In the genomic region with DNA sequence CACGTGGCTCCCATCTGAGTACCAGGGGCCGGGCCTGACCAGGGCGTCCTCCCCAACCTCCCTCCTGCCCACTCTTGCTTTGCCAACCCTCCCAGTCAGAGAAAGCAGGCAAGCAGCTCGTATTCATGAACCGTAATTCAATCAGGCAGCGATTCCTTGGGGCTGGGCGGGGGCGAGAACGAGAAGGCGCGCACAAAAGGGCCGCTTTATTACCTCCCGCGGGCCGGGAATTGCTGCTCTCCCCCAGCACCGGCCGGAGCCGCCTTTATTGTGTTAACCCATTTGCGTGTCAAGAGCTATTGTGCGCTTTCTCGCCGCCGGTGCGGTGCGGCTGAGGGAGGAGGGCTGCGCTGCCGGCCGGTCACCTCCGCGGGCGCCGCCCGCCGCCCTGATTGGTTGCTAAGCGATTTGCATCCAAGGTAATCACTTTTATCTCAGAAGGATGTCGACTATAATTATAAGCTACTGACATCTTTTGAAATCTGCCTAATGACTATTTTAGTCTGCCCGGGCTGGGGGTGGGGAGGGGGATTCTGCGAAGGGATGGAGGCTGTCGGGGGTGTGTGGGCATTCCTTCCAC, we compare ENCODE assay signal across 8 mouse cellular contexts. TPM values are rescaled to one million over a fixed set of nuclear protein-coding genes. Genes with fewer than 3 reads are reported as not detected.
A peak's percentile ranks its signal among the peaks of the same experiment; 100 is the strongest.
DNase-seq lines count a peak whose midpoint lies in the region; ATAC-seq lines count a peak whose summit lies in the region.

No protein-coding gene starts in this region.

- DNase-seq in kidney, adult 18-20 months, result no peak
- peak; percentile 89 for DNase-seq in embryo, embryonic 11 days
- DNase-seq in intestine, embryonic 14.5 days (ENCODE audit: low spot score), result no peak
- DNase-seq in neural tube, embryonic 10.5 days (ENCODE audit: extremely low spot score, low spot score), result peak; percentile 77
- DNase-seq in natural killer cell, adult 2 months (ENCODE audit: low spot score in 2 of 2), result no peak
- no peak for DNase-seq in thymus, postnatal 10 days (ENCODE audit: low spot score in 2 of 2)

- H3K4me3 ChIP-seq in kidney, embryonic 16.5 days (ENCODE audit: low read length), result peak overlapping the region; percentile 50
- peak overlapping the region; percentile 35 for H3K4me3 ChIP-seq in intestine, embryonic 14.5 days (ENCODE audit: low read depth, low read length)

- no peaks in the 10 kb centered on the region for H3K9me3 ChIP-seq in kidney, embryonic 16.5 days (ENCODE audit: low read length)
- no peaks in the 10 kb centered on the region for H3K9me3 ChIP-seq in intestine, embryonic 14.5 days (ENCODE audit: control insufficient read depth, low read length)

- H3K9ac ChIP-seq in kidney, embryonic 16.5 days (replicated peaks; ENCODE audit: low read length), result peak overlapping the region; percentile 54
- H3K9ac ChIP-seq in intestine, embryonic 14.5 days (ENCODE audit: low read length), result peak overlapping the region; percentile 5; the same call in 1 of the 2 replicates

- peaks cover 77% of the 10 kb centered on the region for H3K4me1 ChIP-seq in kidney, embryonic 16.5 days (ENCODE audit: insufficient read depth, low read length)
- peaks cover 59% of the 10 kb centered on the region for H3K4me1 ChIP-seq in intestine, embryonic 14.5 days (replicated peaks; ENCODE audit: control insufficient read depth, insufficient read depth, low read length)

- ATAC-seq in kidney, embryonic 16.5 days (ENCODE audit: low FRiP score, low TSS enrichment), result no peak
- ATAC-seq in intestine, embryonic 14.5 days (replicated peaks; ENCODE audit: low FRiP score, low TSS enrichment, low read depth), result no peak
- ATAC-seq in inflammation-experienced regulatory T-cells, adult 6 months, result no peak

- H3K27ac ChIP-seq in kidney, embryonic 16.5 days (ENCODE audit: low read length), result peak overlapping the region; percentile 11
- H3K27ac ChIP-seq in intestine, embryonic 14.5 days (ENCODE audit: low read depth), result no peak overlapping the region

- peak overlapping the region; percentile 70 for H3K4me2 ChIP-seq in kidney, embryonic 16.5 days (replicated peaks; ENCODE audit: low read depth, low read length)
- H3K4me2 ChIP-seq in intestine, embryonic 14.5 days (ENCODE audit: low read length), result peak overlapping the region; percentile 60

- H3K27me3 ChIP-seq in kidney, embryonic 16.5 days (ENCODE audit: insufficient read depth, low read length), result peaks cover 3% of the 10 kb centered on the region; the same call in 1 of the 2 replicates
- peaks cover 9% of the 10 kb centered on the region; the same call in 1 of the 2 replicates for H3K27me3 ChIP-seq in intestine, embryonic 14.5 days (replicated peaks; ENCODE audit: control insufficient read depth, insufficient read depth, low read length)

- WGBS in kidney, embryonic 16.5 days, result 2% methylated on average over 39 of the region's 39 CpGs
- WGBS in intestine, embryonic 14.5 days, result 3% methylated on average over 39 of the region's 39 CpGs

- no peaks in the 10 kb centered on the region for H3K36me3 ChIP-seq in kidney, embryonic 16.5 days (ENCODE audit: insufficient read depth, low read length)
- no peaks in the 10 kb centered on the region for H3K36me3 ChIP-seq in intestine, embryonic 14.5 days (ENCODE audit: control insufficient read depth, insufficient read depth, low read length)

RNA-seq across cellular contexts. Expression of gene Fam222a, which starts 3.7 kb away (rescaled TPM):
- polyA plus RNA-seq in kidney, embryonic 16.5 days (2015; fragmentation: Nextera tagmentation; extraction: Ambion mirVana), result 4.1 and 4.5 TPM in 2 replicates
- 4.9 and 7.1 TPM in 2 replicates for polyA plus RNA-seq in intestine, embryonic 14.5 days (2014; fragmentation: Nextera tagmentation; extraction: Ambion mirVana)
- not detected for polyA plus RNA-seq in inflammation-experienced regulatory T-cells, adult 6 months (2017; shearing (Covaris generic))

Comparison
In these comparisons a context has a peak if more than half of its experiments do, and no peak if none do; other contexts are left out.
1. DNase-seq: peak in embryo, embryonic 11 days (single experiment) and neural tube, embryonic 10.5 days (single experiment); none in kidney, adult 18-20 months (single experiment), intestine, embryonic 14.5 days (single experiment), natural killer cell, adult 2 months (0 of 2) and thymus, postnatal 10 days (0 of 2).